Mouse (Mus musculus) heart, embryonic 16.5 days (tissue): Measurements from ENCODE around the gene Itpkb. TPM values are rescaled to one million over a fixed set of nuclear protein-coding genes. Genes with fewer than 3 reads are reported as not detected.
"Not testable (repeated sequence)": the region's sequence is repeated elsewhere in the genome, so short reads cannot be mapped to it uniquely, and the experiment has no call there.

Experiments
- ATAC-seq: fragments of 200-750 bp; cut with Nextera tagmentation; replicated peaks from 2 replicates; pipeline ENCODE4 v1.8.0; 2017; ENCODE audit warnings: moderate number of reproducible peaks; ENCODE audit not compliant: insufficient read depth, low FRiP score; ENCODE audit errors: extremely low read depth
- H3K27ac ChIP-seq: fragments of 300-500 bp; sonication (generic); 2 replicates; pipeline ENCODE4 v1.5.1; 2014; ENCODE audit warnings: mild to moderate bottlenecking, low read length, control low read depth, moderate library complexity
- H3K27me3 ChIP-seq: fragments of 300-500 bp; sonication (generic); 2 replicates; pipeline ENCODE4 v1.6.1; 2014; ENCODE audit warnings: low read length, mixed read lengths; ENCODE audit not compliant: control insufficient read depth, insufficient read depth
- H3K36me3 ChIP-seq: fragments of 300-500 bp; sonication (generic); 2 replicates; pipeline ENCODE4 v1.6.1; 2014; ENCODE audit not compliant: control insufficient read depth, insufficient read depth
- H3K4me1 ChIP-seq: fragments of 300-500 bp; sonication (generic); 2 replicates; pipeline ENCODE4 v1.6.1; 2014; ENCODE audit warnings: low read length, mixed read lengths; ENCODE audit not compliant: control insufficient read depth, insufficient read depth
- H3K4me2 ChIP-seq: fragments of 300-500 bp; sonication (generic); 2 replicates; pipeline ENCODE4 v1.6.1; 2014; ENCODE audit warnings: low read depth, mild to moderate bottlenecking, control low read depth, low read length
- H3K4me3 ChIP-seq: fragments of 300-500 bp; sonication (generic); 2 replicates; pipeline ENCODE4 v1.5.1; 2014; ENCODE audit warnings: mild to moderate bottlenecking, control low read depth, low read length
- H3K9ac ChIP-seq: fragments of 300-500 bp; sonication (generic); 2 replicates; pipeline ENCODE4 v1.6.1; 2014; ENCODE audit warnings: low read length, control low read depth
- H3K9me3 ChIP-seq: fragments of 300-500 bp; sonication (generic); replicated peaks from 2 replicates; pipeline ENCODE4 v1.6.1; 2016; ENCODE audit warnings: low read length; ENCODE audit not compliant: control insufficient read depth
- WGBS: fragments of 180-500 bp; shearing (Covaris S2); extraction: QIAGEN DNeasy Blood & Tissue Kit; methylation state at CpG from one replicate; pipeline ENCODE4 v1.1.7; 2014; 5-methylcytosine and 5-hydroxymethylcytosine counted together
- polyA plus RNA-seq: library from polyadenylated mRNA; unstranded; fragments of >200 nt; fragmentation: Nextera tagmentation; extraction: Ambion mirVana; gene quantifications from 2 replicates; pipeline ENCODE4 v1.2.1, GENCODE M21; 2015

Gene Itpkb
- polyA plus RNA-seq, 1 experiment from 2014 or later, result 7.3 TPM

DNA sequence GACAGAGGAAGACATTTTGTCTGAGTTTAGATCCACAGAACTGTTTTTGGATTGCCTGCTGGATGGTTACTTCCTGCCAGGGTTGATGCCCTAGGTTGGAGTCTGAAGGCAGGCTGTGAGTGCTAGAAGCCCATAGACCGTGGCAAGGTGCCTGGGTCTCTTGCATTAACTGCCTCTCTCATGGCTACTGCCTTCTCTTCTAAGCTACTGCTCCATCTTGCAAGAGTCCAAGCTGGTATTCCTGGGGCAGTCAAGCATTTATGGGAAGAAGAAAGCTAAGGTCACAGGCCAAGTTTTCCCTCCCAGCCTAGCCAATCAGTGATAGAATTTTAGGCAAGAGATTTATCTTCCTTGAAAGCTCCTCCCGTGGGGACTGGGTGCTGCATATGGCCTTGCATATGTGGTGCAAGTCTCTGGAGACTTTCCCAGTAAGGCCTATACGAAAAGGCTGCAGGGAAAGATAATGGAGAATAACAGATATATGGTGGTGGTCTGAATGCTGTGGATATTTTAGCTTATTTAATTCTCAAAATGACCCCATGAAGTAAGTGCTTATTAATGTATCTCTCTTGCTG is 36.8 kb downstream of the Itpkb start:
- no peak overlapping the region for H3K4me2 ChIP-seq
- no peaks in the 10 kb centered on the region for H3K9me3 ChIP-seq
- H3K4me3 ChIP-seq, result no peak overlapping the region
- no peak overlapping the region for H3K9ac ChIP-seq
- H3K27ac ChIP-seq, result peak overlapping the region; percentile 61; the same call in 1 of the 2 replicates
- no peaks in the 10 kb centered on the region for H3K36me3 ChIP-seq
- no peak for ATAC-seq
- H3K27me3 ChIP-seq, result no peaks in the 10 kb centered on the region
- WGBS, result 70% methylated on average over 3 of the region's 3 CpGs
- H3K4me1 ChIP-seq, result peaks cover 47% of the 10 kb centered on the region

DNA sequence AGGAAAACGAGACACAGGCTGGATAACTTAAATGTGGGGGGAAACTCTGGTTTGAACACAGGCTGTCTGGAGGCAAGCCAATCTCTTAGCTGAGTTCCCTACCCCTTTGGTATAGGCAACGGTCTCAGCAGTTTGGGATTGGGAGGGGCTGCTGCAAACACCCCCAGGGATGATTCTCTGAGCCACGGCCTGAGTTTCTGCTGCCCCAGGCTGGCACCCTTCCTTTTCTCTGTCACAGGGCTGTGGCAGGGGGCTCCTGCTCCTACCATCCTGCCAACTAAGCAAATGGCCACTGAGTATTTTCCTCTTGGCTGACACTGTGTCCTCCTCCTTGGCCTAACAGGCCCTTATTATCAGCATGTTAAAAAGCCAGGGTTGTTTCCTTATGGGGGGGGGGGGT is 37.3 kb downstream of the Itpkb start:
- no peak for ATAC-seq
- 52% methylated on average over 3 of the region's 3 CpGs for WGBS
- Histone ChIP-seq H3K4me3 (no peak overlapping the region), H3K4me2 (no peak overlapping the region), H3K27ac (peak overlapping the region; percentile 19; the same call in 1 of the 2 replicates), H3K4me1 (peaks cover 46% of the 10 kb centered on the region), H3K9me3 (no peaks in the 10 kb centered on the region), H3K36me3 (no peaks in the 10 kb centered on the region), H3K9ac (peak overlapping the region; percentile 23; the same call in 1 of the 2 replicates), H3K27me3 (no peaks in the 10 kb centered on the region)

DNA sequence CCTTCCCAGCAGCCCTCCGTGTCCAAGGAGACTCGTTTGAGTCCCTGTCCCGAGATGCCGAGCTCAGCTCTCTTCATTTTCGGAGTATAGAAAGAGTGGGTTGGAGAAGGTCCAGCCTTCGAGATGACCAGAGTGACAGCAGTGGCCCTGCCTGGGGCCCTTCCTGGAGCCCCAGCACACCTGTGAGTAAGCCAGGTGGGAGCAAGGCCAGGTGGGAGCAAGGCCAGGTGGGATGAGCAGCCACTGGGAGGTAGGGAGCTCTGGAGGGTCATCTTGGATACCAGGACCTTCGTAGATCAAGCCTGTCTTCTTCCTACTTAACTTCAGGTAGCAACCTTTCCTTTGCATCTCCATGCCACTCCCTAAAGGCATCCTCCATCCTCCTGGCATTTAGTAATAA is 37.8 kb downstream of the Itpkb start:
- ATAC-seq, result no peak
- peak overlapping the region; percentile 23; the same call in 1 of the 2 replicates for H3K9ac ChIP-seq
- no peak overlapping the region for H3K4me3 ChIP-seq
- no peaks in the 10 kb centered on the region for H3K9me3 ChIP-seq
- 69% methylated on average over 7 of the region's 7 CpGs for WGBS
- H3K27ac ChIP-seq, result no peak overlapping the region; the same call in 1 of the 2 replicates
- H3K4me2 ChIP-seq, result no peak overlapping the region
- peaks cover 45% of the 10 kb centered on the region for H3K4me1 ChIP-seq
- H3K27me3 ChIP-seq, result no peaks in the 10 kb centered on the region
- H3K36me3 ChIP-seq, result no peaks in the 10 kb centered on the region

DNA sequence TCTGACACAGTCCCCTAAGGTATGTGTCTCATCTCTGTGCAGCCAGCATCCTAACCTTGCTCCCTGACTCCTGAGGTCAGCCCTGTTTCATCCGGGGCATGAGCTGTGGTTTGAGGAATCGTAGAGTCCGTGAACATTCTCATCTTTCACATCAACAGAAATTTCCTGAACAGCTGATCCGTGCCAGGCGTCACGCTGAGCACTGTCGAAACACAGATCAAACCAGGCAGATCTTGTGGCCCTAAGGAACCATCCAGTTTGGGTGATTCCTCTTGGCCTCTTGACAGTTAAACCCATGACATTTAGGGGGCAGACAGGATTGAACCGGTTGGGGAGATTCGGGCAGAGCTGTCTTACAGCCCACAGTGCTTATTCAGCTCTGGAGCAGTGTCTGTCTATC is 38.4 kb downstream of the Itpkb start:
- Histone ChIP-seq H3K4me1 (peaks cover 41% of the 10 kb centered on the region), H3K9ac (no peak overlapping the region), H3K4me3 (no peak overlapping the region), H3K9me3 (no peaks in the 10 kb centered on the region), H3K27ac (no peak overlapping the region), H3K27me3 (no peaks in the 10 kb centered on the region), H3K36me3 (no peaks in the 10 kb centered on the region), H3K4me2 (no peak overlapping the region)
- 68% methylated on average over 9 of the region's 9 CpGs for WGBS
- ATAC-seq, result no peak

DNA sequence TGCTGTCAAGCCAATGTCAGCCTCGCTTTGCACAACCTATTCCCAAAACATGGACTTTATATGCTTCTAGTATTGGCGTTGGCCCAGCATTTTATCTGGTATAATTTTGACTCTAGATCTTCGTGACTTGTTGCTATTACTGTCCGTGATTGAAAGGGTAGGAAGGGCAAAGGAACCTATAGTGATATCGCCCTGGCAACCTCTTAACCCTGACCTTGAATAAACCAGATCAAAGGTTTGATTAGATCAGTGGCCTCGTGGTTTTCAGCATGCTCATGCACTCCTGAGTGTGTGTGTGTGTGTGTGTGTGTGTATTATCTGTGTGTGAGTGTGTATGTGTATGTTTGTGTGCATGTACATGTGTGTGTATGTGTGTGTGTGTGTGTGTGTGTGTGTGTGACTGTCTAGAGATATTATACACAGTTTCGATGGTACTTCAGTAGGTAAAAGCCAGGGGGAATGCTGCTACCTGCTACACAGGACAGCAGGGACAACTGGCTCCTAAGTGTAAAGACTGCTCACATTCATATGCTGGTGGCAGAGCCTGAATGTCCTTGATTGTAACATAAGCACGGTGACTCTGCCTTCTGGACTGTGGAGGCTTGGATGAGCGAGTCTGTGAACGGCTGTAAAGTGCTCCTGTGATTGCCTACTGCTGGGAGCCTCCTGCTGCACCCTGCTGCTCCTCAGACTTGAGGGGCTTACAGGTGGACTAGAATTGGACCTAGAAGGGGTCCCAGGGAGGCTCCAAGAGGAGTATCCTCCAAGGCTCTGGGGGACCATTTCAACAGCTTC is 40.8 kb downstream of the Itpkb start:
- no peaks in the 10 kb centered on the region for H3K9me3 ChIP-seq
- H3K4me1 ChIP-seq, result peaks cover 25% of the 10 kb centered on the region
- ATAC-seq, result no peak
- no peak overlapping the region for H3K4me3 ChIP-seq
- WGBS, result 57% methylated on average over 10 of the region's 10 CpGs
- H3K27ac ChIP-seq, result no peak overlapping the region
- H3K36me3 ChIP-seq, result no peaks in the 10 kb centered on the region
- no peak overlapping the region for H3K9ac ChIP-seq
- H3K27me3 ChIP-seq, result no peaks in the 10 kb centered on the region
- no peak overlapping the region for H3K4me2 ChIP-seq

DNA sequence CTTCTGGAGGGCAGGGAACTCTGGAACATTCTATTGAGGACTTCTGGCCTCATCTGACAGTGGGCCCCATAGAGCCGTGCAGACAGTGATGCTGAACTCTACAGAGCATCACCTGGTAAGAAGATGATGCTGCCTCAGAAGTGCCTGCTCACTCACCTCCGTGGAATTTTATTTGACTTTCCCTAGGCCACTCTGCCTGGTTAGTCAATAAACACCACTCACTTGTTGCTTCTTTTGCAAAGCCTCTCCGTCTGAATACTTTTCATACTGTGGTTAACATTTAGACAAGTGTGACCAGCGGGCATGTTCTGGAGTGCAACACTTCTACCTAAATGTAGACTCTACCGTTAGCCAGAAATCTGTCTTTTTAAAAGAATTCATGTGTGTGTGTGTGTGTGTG is 42.0 kb downstream of the Itpkb start:
- not testable (repeated sequence) for H3K9me3 ChIP-seq, H3K9ac ChIP-seq, ATAC-seq, H3K27ac ChIP-seq, H3K36me3 ChIP-seq, H3K4me2 ChIP-seq, H3K4me3 ChIP-seq, H3K27me3 ChIP-seq
- WGBS, result 78% methylated on average over 5 of the region's 5 CpGs
- peaks cover 20% of the 10 kb centered on the region for H3K4me1 ChIP-seq

DNA sequence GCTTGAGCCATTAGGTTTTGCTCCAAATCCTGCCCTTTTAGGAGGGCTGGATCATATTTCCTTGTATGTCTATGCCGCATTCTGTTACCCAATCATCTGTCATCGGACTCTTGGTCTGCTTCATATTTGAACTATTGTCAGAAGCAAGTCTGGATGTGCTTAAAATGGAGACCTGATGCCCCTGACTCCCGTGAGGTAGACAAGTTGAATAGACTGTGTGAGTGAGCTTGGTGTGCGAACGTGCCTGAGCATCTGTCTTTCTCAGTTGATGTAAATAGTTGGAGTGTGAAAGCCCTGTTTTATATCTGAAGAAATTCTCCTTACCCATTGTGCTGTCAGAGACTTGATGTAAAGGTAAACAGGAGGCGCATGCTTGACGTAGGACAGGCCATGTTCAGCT is 46.3 kb downstream of the Itpkb start:
- Histone ChIP-seq H3K27ac (no peak overlapping the region), H3K9ac (no peak overlapping the region), H3K27me3 (no peaks in the 10 kb centered on the region), H3K4me3 (no peak overlapping the region), H3K4me2 (no peak overlapping the region), H3K4me1 (peaks cover 6% of the 10 kb centered on the region; the same call in 1 of the 2 replicates), H3K9me3 (no peaks in the 10 kb centered on the region), H3K36me3 (no peaks in the 10 kb centered on the region)
- ATAC-seq, result no peak
- 70% methylated on average over 7 of the region's 7 CpGs for WGBS

DNA sequence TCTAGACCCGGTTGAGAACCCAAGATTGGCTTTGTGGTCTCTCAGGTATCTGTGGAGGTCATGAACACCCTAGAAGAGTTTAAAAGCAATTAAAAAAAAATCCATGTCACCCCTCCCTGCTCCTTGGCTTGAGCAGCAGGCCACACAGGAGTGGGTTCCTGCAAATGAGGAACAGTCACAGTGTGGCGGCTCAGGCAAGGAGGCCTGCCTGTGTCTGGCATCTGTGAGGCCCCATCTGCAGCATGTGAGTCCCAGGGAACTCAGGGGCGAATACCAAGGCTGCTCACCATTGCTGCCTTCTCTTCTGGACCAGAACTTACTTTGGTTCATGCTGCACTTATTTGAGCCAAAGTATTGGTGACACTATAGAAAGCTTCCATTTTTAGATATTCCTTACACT is 49.3 kb downstream of the Itpkb start:
- no peak for ATAC-seq
- WGBS, result 84% methylated on average over 3 of the region's 3 CpGs
- no peak overlapping the region for H3K4me2 ChIP-seq
- no peak overlapping the region for H3K9ac ChIP-seq
- H3K4me3 ChIP-seq, result no peak overlapping the region
- no peaks in the 10 kb centered on the region for H3K9me3 ChIP-seq
- no peaks in the 10 kb centered on the region for H3K36me3 ChIP-seq
- H3K27ac ChIP-seq, result no peak overlapping the region
- H3K27me3 ChIP-seq, result no peaks in the 10 kb centered on the region
- peaks cover 22% of the 10 kb centered on the region for H3K4me1 ChIP-seq

DNA sequence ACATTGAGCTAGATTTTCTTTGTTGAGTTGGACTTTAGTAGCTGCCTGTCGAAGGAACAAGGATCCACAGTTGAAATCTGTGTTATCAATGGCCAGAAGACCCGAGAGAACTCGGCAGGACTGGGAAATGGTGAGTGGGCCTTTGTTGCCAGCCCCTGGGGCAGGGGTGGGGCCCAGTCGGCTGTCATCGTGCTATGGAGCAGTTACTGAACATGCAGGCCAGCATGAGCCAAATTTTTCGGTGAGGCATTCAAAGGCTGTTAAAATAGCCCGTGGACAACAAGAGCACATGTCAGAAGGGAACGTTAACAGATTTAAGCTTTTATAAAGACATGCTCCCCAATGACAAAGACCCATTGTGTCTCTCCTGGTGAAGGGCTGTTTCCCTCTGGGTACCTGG is 52.1 kb downstream of the Itpkb start:
- no peak for ATAC-seq
- no peak overlapping the region for H3K9ac ChIP-seq
- 31% methylated on average over 8 of the region's 8 CpGs for WGBS

More for the DNA sequence above, 52.1 kb downstream of the Itpkb start:
- H3K4me3 ChIP-seq, result no peak overlapping the region
- peaks cover 31% of the 10 kb centered on the region for H3K4me1 ChIP-seq
- H3K4me2 ChIP-seq, result no peak overlapping the region
- H3K36me3 ChIP-seq, result no peaks in the 10 kb centered on the region
- H3K27ac ChIP-seq, result peak overlapping the region; percentile 58
- H3K9me3 ChIP-seq, result no peaks in the 10 kb centered on the region
- no peaks in the 10 kb centered on the region for H3K27me3 ChIP-seq
